Mouse (Mus musculus): ENCODE measurements at regions not wholly inside any gene's neighbourhood (a gene's known extent, or its start where the extent isn't known, plus 50 kb on each side); places are given as distances from the start of the nearest gene placed in this dataset.

- TF ChIP-seq CTCF (IDR thresholded peaks at IDR 0.05; ENCODE audit: extremely low read depth, insufficient read depth, insufficient read length, insufficient replicate concordance) (no peak), POLR2A (IDR thresholded peaks at IDR 0.05; ENCODE audit: low read depth, low read length) (no peak)
- Histone ChIP-seq H3K36me3 (ENCODE audit: control insufficient read depth, insufficient read depth, low read length) (no peaks in the 10 kb centered on the region), H3K27ac (ENCODE audit: insufficient read depth, low read length) (no peak overlapping the region), H3K27me3 (ENCODE audit: control insufficient read depth, insufficient read depth, low read length) (no peaks in the 10 kb centered on the region), H3K4me1 (ENCODE audit: control insufficient read depth, insufficient read depth, insufficient read length) (no peaks in the 10 kb centered on the region), H3K4me3 (ENCODE audit: extremely low read depth, insufficient read depth, insufficient read length) (no peak overlapping the region)
- no peak for DNase-seq (ENCODE audit: low read depth in 1 of 2, low spot score in 2 of 2)
- WGBS = 90% methylated on average over 21 of the region's 21 CpGs
Observed at GRCm38 (mm10) chr13:71053361-71054264, 212.0 kb upstream of the Adamts16 start.

GRCm38 (mm10) chr13:71050646-71051045 lies 209.0 kb upstream of the Adamts16 start:
- Histone ChIP-seq H3K27ac (ENCODE audit: insufficient read depth, low read length) (no peak overlapping the region), H3K27me3 (ENCODE audit: control insufficient read depth, insufficient read depth, low read length) (no peaks in the 10 kb centered on the region), H3K4me3 (ENCODE audit: extremely low read depth, insufficient read depth, insufficient read length) (no peak overlapping the region), H3K4me1 (ENCODE audit: control insufficient read depth, insufficient read depth, insufficient read length) (no peaks in the 10 kb centered on the region), H3K36me3 (ENCODE audit: control insufficient read depth, insufficient read depth, low read length) (no peaks in the 10 kb centered on the region)
- no peak for DNase-seq (ENCODE audit: low read depth in 1 of 2, low spot score in 2 of 2)
- TF ChIP-seq CTCF (IDR thresholded peaks at IDR 0.05; ENCODE audit: extremely low read depth, insufficient read depth, insufficient read length, insufficient replicate concordance) (no peak), POLR2A (IDR thresholded peaks at IDR 0.05; ENCODE audit: low read depth, low read length) (no peak)
- 46% methylated on average over 13 of the region's 13 CpGs for WGBS

- H3K4me1 ChIP-seq (ENCODE audit: control insufficient read depth, insufficient read depth, insufficient read length) = no peaks in the 10 kb centered on the region
- no peak for DNase-seq (ENCODE audit: low read depth in 1 of 2, low spot score in 2 of 2)
- no peaks in the 10 kb centered on the region for H3K36me3 ChIP-seq (ENCODE audit: control insufficient read depth, insufficient read depth, low read length)
- 89% methylated on average over 8 of the region's 8 CpGs for WGBS
- H3K27ac ChIP-seq (ENCODE audit: insufficient read depth, low read length) = no peak overlapping the region
- no peak overlapping the region for H3K4me3 ChIP-seq (ENCODE audit: extremely low read depth, insufficient read depth, insufficient read length)
- H3K27me3 ChIP-seq (ENCODE audit: control insufficient read depth, insufficient read depth, low read length) = no peaks in the 10 kb centered on the region
- TF ChIP-seq POLR2A (IDR thresholded peaks at IDR 0.05; ENCODE audit: low read depth, low read length) (no peak), CTCF (IDR thresholded peaks at IDR 0.05; ENCODE audit: extremely low read depth, insufficient read depth, insufficient read length, insufficient replicate concordance) (no peak)
Observed at GRCm38 (mm10) chr13:71036000-71036399, 194.4 kb upstream of the Adamts16 start.

- no peaks in the 10 kb centered on the region for H3K4me1 ChIP-seq (ENCODE audit: control insufficient read depth, insufficient read depth, insufficient read length)
- no peak for DNase-seq (ENCODE audit: low read depth in 1 of 2, low spot score in 2 of 2)
- H3K36me3 ChIP-seq (ENCODE audit: control insufficient read depth, insufficient read depth, low read length) = no peaks in the 10 kb centered on the region
- no peaks in the 10 kb centered on the region for H3K27me3 ChIP-seq (ENCODE audit: control insufficient read depth, insufficient read depth, low read length)
- no peak for TF ChIP-seq CTCF (IDR thresholded peaks at IDR 0.05; ENCODE audit: extremely low read depth, insufficient read depth, insufficient read length, insufficient replicate concordance)
- TF ChIP-seq POLR2A (IDR thresholded peaks at IDR 0.05; ENCODE audit: low read depth, low read length) = no peak
- no peak overlapping the region for H3K27ac ChIP-seq (ENCODE audit: insufficient read depth, low read length)
- WGBS = 83% methylated on average over 13 of the region's 13 CpGs
- H3K4me3 ChIP-seq (ENCODE audit: extremely low read depth, insufficient read depth, insufficient read length) = no peak overlapping the region
Observed at GRCm38 (mm10) chr13:71034926-71035687, 193.5 kb upstream of the Adamts16 start.

GRCm38 (mm10) chr13:71008216-71008615 lies 166.6 kb upstream of the Adamts16 start:
- no peak for DNase-seq (ENCODE audit: low read depth in 1 of 2, low spot score in 2 of 2)
- 32% methylated on average over 3 of the region's 3 CpGs for WGBS
- no peak overlapping the region for H3K4me3 ChIP-seq (ENCODE audit: extremely low read depth, insufficient read depth, insufficient read length)
- H3K36me3 ChIP-seq (ENCODE audit: control insufficient read depth, insufficient read depth, low read length) = no peaks in the 10 kb centered on the region
- TF ChIP-seq CTCF (IDR thresholded peaks at IDR 0.05; ENCODE audit: extremely low read depth, insufficient read depth, insufficient read length, insufficient replicate concordance) (no peak), POLR2A (IDR thresholded peaks at IDR 0.05; ENCODE audit: low read depth, low read length) (no peak)
- no peaks in the 10 kb centered on the region for H3K27me3 ChIP-seq (ENCODE audit: control insufficient read depth, insufficient read depth, low read length)
- no peak overlapping the region for H3K27ac ChIP-seq (ENCODE audit: insufficient read depth, low read length)
- H3K4me1 ChIP-seq (ENCODE audit: control insufficient read depth, insufficient read depth, insufficient read length) = no peaks in the 10 kb centered on the region

GRCm38 (mm10) chr13:71006117-71006516 lies 164.5 kb upstream of the Adamts16 start:
- WGBS = 20% methylated on average over 1 of the region's 1 CpGs
- no peaks in the 10 kb centered on the region for H3K27me3 ChIP-seq (ENCODE audit: control insufficient read depth, insufficient read depth, low read length)
- H3K4me3 ChIP-seq (ENCODE audit: extremely low read depth, insufficient read depth, insufficient read length) = no peak overlapping the region
- DNase-seq (ENCODE audit: low read depth in 1 of 2, low spot score in 2 of 2) = no peak
- no peak overlapping the region for H3K27ac ChIP-seq (ENCODE audit: insufficient read depth, low read length)
- no peaks in the 10 kb centered on the region for H3K36me3 ChIP-seq (ENCODE audit: control insufficient read depth, insufficient read depth, low read length)
- no peaks in the 10 kb centered on the region for H3K4me1 ChIP-seq (ENCODE audit: control insufficient read depth, insufficient read depth, insufficient read length)
- no peak for TF ChIP-seq CTCF (IDR thresholded peaks at IDR 0.05; ENCODE audit: extremely low read depth, insufficient read depth, insufficient read length, insufficient replicate concordance)

Measured in spleen, adult 2 months (tissue).